Mouse (Mus musculus) neural tube, embryonic 12.5 days (tissue): ENCODE measurements around the gene Nodal. TPM values are rescaled to one million over a fixed set of nuclear protein-coding genes. Genes with fewer than 3 reads are reported as not detected.

Experiments used
- ATAC-seq: fragments of 200-750 bp; cut with Nextera tagmentation; 2 replicates; pipeline ENCODE4 v1.8.0; 2017; ENCODE audit warnings: low read depth, mild to moderate bottlenecking, moderate TSS enrichment, moderate library complexity; ENCODE audit not compliant: low FRiP score
- H3K27ac ChIP-seq: fragments of 300-500 bp; sonication (generic); 2 replicates; pipeline ENCODE4 v1.5.1; 2016
- H3K27me3 ChIP-seq: fragments of 300-500 bp; sonication (generic); replicated peaks from 2 replicates; pipeline ENCODE4 v1.6.1; 2016; ENCODE audit warnings: mild to moderate bottlenecking
- H3K36me3 ChIP-seq: fragments of 300-500 bp; sonication (generic); 2 replicates; pipeline ENCODE4 v1.6.1; 2016; ENCODE audit warnings: mild to moderate bottlenecking
- H3K4me1 ChIP-seq: fragments of 300-500 bp; sonication (generic); 2 replicates; pipeline ENCODE4 v1.6.1; 2016
- H3K4me2 ChIP-seq: fragments of 300-500 bp; sonication (generic); replicated peaks from 2 replicates; pipeline ENCODE4 v1.6.1; 2016; ENCODE audit warnings: mild to moderate bottlenecking
- H3K4me3 ChIP-seq: fragments of 300-500 bp; sonication (generic); 2 replicates; pipeline ENCODE4 v1.5.1; 2016
- H3K9ac ChIP-seq: fragments of 300-500 bp; sonication (generic); 2 replicates; pipeline ENCODE4 v1.6.1; 2016; ENCODE audit warnings: mild to moderate bottlenecking
- H3K9me3 ChIP-seq: fragments of 300-500 bp; sonication (generic); 2 replicates; pipeline ENCODE4 v1.6.1; 2016; ENCODE audit warnings: mild to moderate bottlenecking
- WGBS: fragments of 180-500 bp; shearing (Covaris S2); methylation state at CpG from one replicate; pipeline ENCODE4 v1.1.7; 2016; 5-methylcytosine and 5-hydroxymethylcytosine counted together
- polyA plus RNA-seq: library from polyadenylated mRNA; unstranded; fragments of >200 nt; fragmentation: Nextera tagmentation; extraction: Ambion mirVana; gene quantifications from 2 replicates; pipeline ENCODE4 v1.2.1, GENCODE M21; 2016

The Nodal gene
- polyA plus RNA-seq, 1 experiment from 2014 or later, result not detected

DNA sequence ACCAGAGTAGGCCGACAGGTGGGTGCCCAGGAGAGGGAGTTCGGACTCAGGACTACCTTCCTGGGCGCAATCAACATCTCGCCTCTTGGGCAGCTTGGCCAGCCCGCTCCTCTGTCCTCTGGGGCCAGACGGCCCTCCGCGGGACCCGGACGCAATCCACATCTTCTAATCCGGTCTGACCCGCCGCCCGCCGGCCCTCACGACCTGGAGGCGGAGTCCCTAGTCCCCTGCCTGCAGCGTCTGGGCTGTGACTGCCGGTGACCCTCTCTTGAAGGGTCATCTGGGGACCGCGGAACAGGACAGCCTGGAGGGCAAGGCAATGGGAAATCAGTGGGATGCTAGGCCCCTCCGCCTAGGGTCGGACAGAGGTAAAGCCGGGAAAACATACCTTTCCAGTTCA, 1.4 kb downstream of the Nodal start:
- Histone ChIP-seq H3K4me1 (peaks cover 11% of the 10 kb centered on the region), H3K36me3 (no peaks in the 10 kb centered on the region), H3K4me3 (no peak overlapping the region), H3K9ac (no peak overlapping the region), H3K27ac (no peak overlapping the region), H3K9me3 (no peaks in the 10 kb centered on the region), H3K27me3 (peaks cover 65% of the 10 kb centered on the region), H3K4me2 (no peak overlapping the region)
- no peak for ATAC-seq
- WGBS, result 2% methylated on average over 24 of the region's 24 CpGs

DNA sequence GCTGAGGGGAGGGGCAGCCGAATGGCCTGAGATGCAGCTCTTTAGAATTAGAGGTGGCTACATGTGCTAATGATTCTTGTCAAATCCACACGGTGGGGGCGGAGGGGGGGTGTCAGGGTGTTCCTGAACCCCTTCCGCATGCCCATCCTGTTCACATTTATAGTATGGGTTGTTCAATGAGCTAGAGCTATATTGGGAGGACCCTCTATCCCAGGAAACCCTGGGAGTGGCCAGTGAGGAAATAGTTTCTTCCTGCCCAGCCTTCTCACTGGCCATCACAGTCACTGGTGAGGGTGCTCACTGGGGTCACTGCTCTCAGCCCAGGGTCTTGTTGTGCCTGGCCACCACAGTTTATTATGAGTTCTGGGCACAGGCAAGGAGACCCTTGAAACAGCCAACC, 2.2 kb downstream of the Nodal start:
- H3K27me3 ChIP-seq, result peaks cover 60% of the 10 kb centered on the region
- H3K36me3 ChIP-seq, result no peaks in the 10 kb centered on the region
- ATAC-seq, result no peak
- 64% methylated on average over 4 of the region's 4 CpGs for WGBS
- no peak overlapping the region for H3K4me2 ChIP-seq
- H3K4me1 ChIP-seq, result peaks cover 17% of the 10 kb centered on the region
- no peak overlapping the region for H3K4me3 ChIP-seq
- no peak overlapping the region for H3K27ac ChIP-seq
- H3K9me3 ChIP-seq, result no peaks in the 10 kb centered on the region
- no peak overlapping the region for H3K9ac ChIP-seq

GRCm38 (mm10) chr10:61422861-61423260, 5.1 kb downstream of the Nodal start:
- Histone ChIP-seq H3K9ac (no peak overlapping the region), H3K27me3 (peaks cover 32% of the 10 kb centered on the region), H3K9me3 (no peaks in the 10 kb centered on the region), H3K4me1 (peaks cover 15% of the 10 kb centered on the region), H3K4me3 (no peak overlapping the region), H3K4me2 (no peak overlapping the region), H3K27ac (no peak overlapping the region), H3K36me3 (no peaks in the 10 kb centered on the region)
- no peak for ATAC-seq
- WGBS, result 93% methylated on average over 12 of the region's 12 CpGs

GRCm38 (mm10) chr10:61423289-61423688, 5.5 kb downstream of the Nodal start:
- H3K9ac ChIP-seq, result no peak overlapping the region
- no peaks in the 10 kb centered on the region for H3K36me3 ChIP-seq
- H3K4me2 ChIP-seq, result no peak overlapping the region
- 64% methylated on average over 10 of the region's 10 CpGs for WGBS
- H3K4me1 ChIP-seq, result peaks cover 11% of the 10 kb centered on the region
- ATAC-seq, result no peak
- H3K27me3 ChIP-seq, result peaks cover 28% of the 10 kb centered on the region
- no peak overlapping the region for H3K27ac ChIP-seq
- H3K4me3 ChIP-seq, result no peak overlapping the region
- H3K9me3 ChIP-seq, result no peaks in the 10 kb centered on the region

DNA sequence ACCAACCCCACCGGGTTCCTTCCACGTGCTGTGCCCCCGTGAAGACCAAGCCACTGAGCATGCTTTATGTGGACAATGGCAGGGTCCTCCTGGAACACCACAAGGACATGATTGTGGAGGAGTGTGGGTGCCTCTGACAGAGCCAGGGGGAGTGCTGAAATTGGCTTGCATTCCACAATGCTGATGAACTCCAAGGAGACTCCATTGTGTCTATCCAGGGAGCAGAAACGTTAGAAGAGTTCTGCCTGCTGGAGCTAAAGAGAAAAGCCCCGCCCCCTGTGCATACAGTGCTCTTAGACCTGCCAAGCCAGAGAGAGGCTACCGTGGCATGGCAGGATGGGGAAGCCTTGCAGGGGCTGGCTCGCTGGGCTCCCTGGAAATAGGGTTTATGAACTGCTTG, 6.7 kb downstream of the Nodal start:
- no peak overlapping the region for H3K4me3 ChIP-seq
- peaks cover 15% of the 10 kb centered on the region; the same call in 1 of the 2 replicates for H3K4me1 ChIP-seq
- H3K4me2 ChIP-seq, result no peak overlapping the region
- no peaks in the 10 kb centered on the region for H3K9me3 ChIP-seq
- WGBS, result 40% methylated on average over 7 of the region's 7 CpGs
- H3K27me3 ChIP-seq, result peaks cover 16% of the 10 kb centered on the region
- no peak overlapping the region for H3K27ac ChIP-seq
- peaks cover 7% of the 10 kb centered on the region; the same call in 1 of the 2 replicates for H3K36me3 ChIP-seq
- H3K9ac ChIP-seq, result no peak overlapping the region
- ATAC-seq, result no peak

DNA sequence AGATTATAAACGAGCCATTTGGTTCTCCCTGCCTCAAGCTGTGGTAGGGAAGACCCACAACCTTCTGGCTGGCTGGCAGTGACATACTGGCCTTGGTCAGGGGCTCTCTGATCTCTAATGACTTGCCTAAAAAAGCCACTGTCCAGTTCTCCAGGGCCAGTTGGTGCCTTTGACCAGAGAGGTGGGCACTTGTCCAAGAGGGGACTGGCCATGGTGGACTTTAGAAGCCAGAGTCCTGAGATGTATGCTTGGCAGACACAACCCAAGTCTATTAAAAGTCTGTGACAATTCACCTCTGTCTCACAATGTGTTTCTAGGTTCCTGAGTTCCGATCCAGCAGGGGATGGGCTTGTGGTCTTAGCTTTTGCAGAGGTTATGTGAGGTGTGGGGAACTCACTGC, 7.3 kb downstream of the Nodal start:
- H3K27ac ChIP-seq, result no peak overlapping the region
- peaks cover 12% of the 10 kb centered on the region for H3K36me3 ChIP-seq
- peaks cover 11% of the 10 kb centered on the region for H3K27me3 ChIP-seq
- WGBS, result 76% methylated on average over 2 of the region's 2 CpGs
- no peak overlapping the region for H3K4me2 ChIP-seq
- no peak for ATAC-seq
- no peak overlapping the region for H3K9ac ChIP-seq
- H3K4me3 ChIP-seq, result no peak overlapping the region
- peaks cover 15% of the 10 kb centered on the region; the same call in 1 of the 2 replicates for H3K4me1 ChIP-seq
- H3K9me3 ChIP-seq, result no peaks in the 10 kb centered on the region

DNA sequence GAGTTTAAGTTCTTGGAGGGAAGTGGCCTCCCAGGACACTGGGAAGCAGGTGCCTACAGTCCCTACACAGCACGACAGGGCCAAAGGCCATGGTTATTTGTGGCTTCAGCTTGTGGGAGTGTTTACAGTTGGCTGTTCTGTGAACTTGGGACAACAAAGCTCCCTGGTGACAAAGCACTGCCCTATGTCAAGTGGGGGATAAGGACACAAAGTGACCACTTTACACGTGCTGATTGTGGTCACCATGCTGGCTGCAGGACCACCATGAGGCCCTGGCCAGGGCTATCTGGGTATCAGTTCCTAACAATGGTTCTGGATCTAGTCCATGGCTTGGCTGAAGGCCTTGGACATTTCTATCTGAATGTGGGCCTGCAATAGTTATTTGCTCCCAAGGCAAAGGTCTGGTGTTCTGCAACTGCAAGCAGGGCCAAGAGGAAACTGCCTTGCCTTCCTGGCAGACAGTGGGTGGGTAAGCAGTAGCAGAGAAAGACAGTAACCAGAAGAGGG, 8.5 kb downstream of the Nodal start:
- Histone ChIP-seq H3K9me3 (no peaks in the 10 kb centered on the region), H3K4me1 (peaks cover 15% of the 10 kb centered on the region; the same call in 1 of the 2 replicates), H3K9ac (no peak overlapping the region), H3K27ac (no peak overlapping the region), H3K4me2 (no peak overlapping the region), H3K4me3 (no peak overlapping the region), H3K36me3 (peaks cover 24% of the 10 kb centered on the region), H3K27me3 (no peaks in the 10 kb centered on the region)
- no peak for ATAC-seq
- 62% methylated on average over 2 of the region's 2 CpGs for WGBS

- H3K4me3 ChIP-seq, result no peak overlapping the region
- peaks cover 15% of the 10 kb centered on the region; the same call in 1 of the 2 replicates for H3K4me1 ChIP-seq
- WGBS, result 93% methylated on average over 6 of the region's 6 CpGs
- peaks cover 37% of the 10 kb centered on the region for H3K36me3 ChIP-seq
- H3K4me2 ChIP-seq, result no peak overlapping the region
- no peak overlapping the region for H3K27ac ChIP-seq
- ATAC-seq, result no peak
- H3K27me3 ChIP-seq, result no peaks in the 10 kb centered on the region
- H3K9ac ChIP-seq, result no peak overlapping the region
- H3K9me3 ChIP-seq, result no peaks in the 10 kb centered on the region
Observed at GRCm38 (mm10) chr10:61427951-61428350, 10.2 kb downstream of the Nodal start.

DNA sequence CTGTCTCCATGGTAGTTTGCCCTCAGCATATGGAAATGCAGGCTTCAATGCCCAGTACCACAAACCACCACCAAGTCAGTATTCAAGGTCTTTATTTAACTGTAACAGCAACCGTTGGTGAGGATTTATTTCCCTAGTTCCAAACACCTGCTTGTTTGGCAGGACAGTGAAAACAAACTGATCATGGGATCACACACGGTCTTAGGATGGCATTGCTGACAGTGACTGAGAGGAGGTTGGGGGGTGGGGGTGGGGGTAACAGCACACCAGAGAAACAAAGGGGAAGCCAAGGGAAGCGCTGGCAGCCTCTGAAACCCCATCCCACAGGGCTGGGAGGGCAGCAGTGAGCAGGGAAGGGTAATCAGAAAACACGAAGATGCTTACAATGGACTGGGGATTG, 10.6 kb downstream of the Nodal start:
- H3K9me3 ChIP-seq, result no peaks in the 10 kb centered on the region
- H3K4me3 ChIP-seq, result no peak overlapping the region
- no peak overlapping the region for H3K4me2 ChIP-seq
- 43% methylated on average over 4 of the region's 4 CpGs for WGBS
- ATAC-seq, result peak; percentile 56; the same call in 1 of the 2 replicates
- H3K36me3 ChIP-seq, result peaks cover 41% of the 10 kb centered on the region
- H3K27ac ChIP-seq, result no peak overlapping the region
- H3K27me3 ChIP-seq, result no peaks in the 10 kb centered on the region
- no peak overlapping the region for H3K9ac ChIP-seq
- H3K4me1 ChIP-seq, result peaks cover 15% of the 10 kb centered on the region; the same call in 1 of the 2 replicates

- Histone ChIP-seq H3K4me2 (no peak overlapping the region), H3K4me1 (peaks cover 14% of the 10 kb centered on the region; the same call in 1 of the 2 replicates), H3K27ac (no peak overlapping the region), H3K27me3 (no peaks in the 10 kb centered on the region), H3K4me3 (no peak overlapping the region), H3K9ac (no peak overlapping the region), H3K36me3 (peaks cover 48% of the 10 kb centered on the region), H3K9me3 (no peaks in the 10 kb centered on the region)
- 91% methylated on average over 5 of the region's 5 CpGs for WGBS
- no peak for ATAC-seq
Observed at GRCm38 (mm10) chr10:61429043-61429442, 11.3 kb downstream of the Nodal start.

DNA sequence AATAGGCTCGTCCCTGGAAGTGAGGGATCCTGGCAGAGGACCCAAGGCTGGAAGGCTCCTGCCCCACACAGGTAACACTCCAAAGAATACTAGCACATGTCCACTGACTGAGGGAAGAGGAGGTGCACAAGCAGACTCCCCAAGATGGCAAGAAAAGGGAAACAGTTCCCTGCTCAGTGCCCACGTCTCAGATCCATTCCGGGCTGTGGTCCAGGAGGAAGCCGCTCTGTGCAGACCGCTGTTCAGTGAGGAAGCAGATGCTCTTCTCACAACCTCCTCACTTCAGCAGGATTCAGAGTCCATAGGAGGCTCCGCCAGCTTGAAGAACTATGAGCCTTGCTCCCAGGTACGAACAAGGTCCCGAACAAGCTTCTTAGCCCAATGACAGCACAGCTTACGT, 13.6 kb downstream of the Nodal start:
- Histone ChIP-seq H3K27ac (no peak overlapping the region), H3K4me1 (peaks cover 8% of the 10 kb centered on the region; the same call in 1 of the 2 replicates), H3K27me3 (no peaks in the 10 kb centered on the region), H3K9ac (no peak overlapping the region), H3K4me2 (no peak overlapping the region), H3K36me3 (peaks cover 56% of the 10 kb centered on the region), H3K4me3 (no peak overlapping the region), H3K9me3 (no peaks in the 10 kb centered on the region)
- 96% methylated on average over 9 of the region's 9 CpGs for WGBS
- no peak for ATAC-seq

GRCm38 (mm10) chr10:61440202-61440800, 22.5 kb downstream of the Nodal start:
- Histone ChIP-seq H3K27ac (no peak overlapping the region), H3K9me3 (no peaks in the 10 kb centered on the region), H3K9ac (no peak overlapping the region), H3K4me2 (no peak overlapping the region), H3K4me3 (no peak overlapping the region), H3K36me3 (peaks cover 7% of the 10 kb centered on the region; the same call in 1 of the 2 replicates), H3K27me3 (no peaks in the 10 kb centered on the region), H3K4me1 (peaks cover 17% of the 10 kb centered on the region)
- ATAC-seq, result no peak
- WGBS, result 93% methylated on average over 7 of the region's 7 CpGs

- ATAC-seq, result no peak
- Histone ChIP-seq H3K4me3 (no peak overlapping the region), H3K9me3 (no peaks in the 10 kb centered on the region), H3K9ac (no peak overlapping the region), H3K4me2 (no peak overlapping the region), H3K27ac (no peak overlapping the region), H3K36me3 (peaks cover 7% of the 10 kb centered on the region; the same call in 1 of the 2 replicates), H3K4me1 (peaks cover 41% of the 10 kb centered on the region), H3K27me3 (no peaks in the 10 kb centered on the region)
- WGBS, result 74% methylated on average over 6 of the region's 6 CpGs
Observed at GRCm38 (mm10) chr10:61443456-61443855, 25.7 kb downstream of the Nodal start.
